Mouse (Mus musculus): ENCODE results near the gene Ddx27. TPM values are rescaled to one million over a fixed set of nuclear protein-coding genes. Genes with fewer than 3 reads are reported as not detected.

Gene Ddx27
- polyA plus RNA-seq, 1 experiment from 2014 or later: 24.2 TPM

- peaks cover 20% of the 10 kb centered on the region for H3K4me1 ChIP-seq (replicated peaks)
Measured at GRCm38 (mm10) chr2:167076759-167077158, 61.8 kb downstream of the Ddx27 start.

GRCm38 (mm10) chr2:167077199-167077962 is 62.4 kb downstream of the Ddx27 start:
- Histone ChIP-seq H3K4me2 (no peak overlapping the region), H3K36me3 (no peaks in the 10 kb centered on the region), H3K27ac (no peak overlapping the region), H3K4me3 (no peak overlapping the region), H3K9ac (no peak overlapping the region), H3K9me3 (replicated peaks) (no peaks in the 10 kb centered on the region), H3K4me1 (replicated peaks) (peaks cover 19% of the 10 kb centered on the region), H3K27me3 (0 out of 2 replicates have a peak, but pooled peaks cover 3% of the 10 kb centered on the region)
- ATAC-seq (replicated peaks; ENCODE audit: insufficient number of reproducible peaks, insufficient read depth, low FRiP score, low read depth): no peak
- 78% methylated on average over 11 of the region's 11 CpGs for WGBS

More at GRCm38 (mm10) chr2:167076759-167077158, 61.8 kb downstream of the Ddx27 start:
- no peaks in the 10 kb centered on the region for H3K9me3 ChIP-seq (replicated peaks)
- WGBS: 77% methylated on average over 2 of the region's 2 CpGs
- no peak overlapping the region for H3K4me3 ChIP-seq
- no peak overlapping the region for H3K9ac ChIP-seq
- no peak overlapping the region for H3K27ac ChIP-seq
- ATAC-seq (replicated peaks; ENCODE audit: insufficient number of reproducible peaks, insufficient read depth, low FRiP score, low read depth): no peak
- H3K27me3 ChIP-seq: 0 out of 2 replicates have a peak, but pooled peaks cover 3% of the 10 kb centered on the region
- no peaks in the 10 kb centered on the region for H3K36me3 ChIP-seq
- no peak overlapping the region for H3K4me2 ChIP-seq

- Histone ChIP-seq H3K9me3 (replicated peaks) (no peaks in the 10 kb centered on the region), H3K27me3 (0 out of 2 replicates have a peak, but pooled peaks cover 3% of the 10 kb centered on the region), H3K36me3 (no peaks in the 10 kb centered on the region), H3K4me2 (no peak overlapping the region), H3K9ac (no peak overlapping the region), H3K4me3 (no peak overlapping the region), H3K4me1 (replicated peaks) (peaks cover 19% of the 10 kb centered on the region), H3K27ac (no peak overlapping the region)
- 35% methylated on average over 7 of the region's 7 CpGs for WGBS
- no peak for ATAC-seq (replicated peaks; ENCODE audit: insufficient number of reproducible peaks, insufficient read depth, low FRiP score, low read depth)
Measured at GRCm38 (mm10) chr2:167078486-167078885, 63.5 kb downstream of the Ddx27 start.

GRCm38 (mm10) chr2:167078931-167079495 is 64.0 kb downstream of the Ddx27 start:
- no peak for ATAC-seq (replicated peaks; ENCODE audit: insufficient number of reproducible peaks, insufficient read depth, low FRiP score, low read depth)

GRCm38 (mm10) chr2:167079535-167080257 is 64.7 kb downstream of the Ddx27 start:
- WGBS: 48% methylated on average over 18 of the region's 18 CpGs
- no peak for ATAC-seq (replicated peaks; ENCODE audit: insufficient number of reproducible peaks, insufficient read depth, low FRiP score, low read depth)
- Histone ChIP-seq H3K4me1 (replicated peaks) (peaks cover 19% of the 10 kb centered on the region), H3K27me3 (0 out of 2 replicates have a peak, but pooled peaks cover 3% of the 10 kb centered on the region), H3K27ac (no peak overlapping the region; the same call in 1 of the 2 replicates), H3K9me3 (replicated peaks) (no peaks in the 10 kb centered on the region), H3K4me3 (no peak overlapping the region), H3K4me2 (no peak overlapping the region), H3K9ac (no peak overlapping the region), H3K36me3 (no peaks in the 10 kb centered on the region)

More at GRCm38 (mm10) chr2:167078931-167079495, 64.0 kb downstream of the Ddx27 start:
- H3K36me3 ChIP-seq: no peaks in the 10 kb centered on the region
- no peak overlapping the region for H3K27ac ChIP-seq
- H3K27me3 ChIP-seq: 0 out of 2 replicates have a peak, but pooled peaks cover 3% of the 10 kb centered on the region
- WGBS: 44% methylated on average over 9 of the region's 9 CpGs
- no peaks in the 10 kb centered on the region for H3K9me3 ChIP-seq (replicated peaks)
- H3K4me2 ChIP-seq: no peak overlapping the region
- no peak overlapping the region for H3K9ac ChIP-seq
- H3K4me1 ChIP-seq (replicated peaks): peaks cover 19% of the 10 kb centered on the region
- no peak overlapping the region for H3K4me3 ChIP-seq

- Histone ChIP-seq H3K9me3 (replicated peaks) (no peaks in the 10 kb centered on the region), H3K27ac (no peak overlapping the region), H3K4me3 (no peak overlapping the region), H3K27me3 (0 out of 2 replicates have a peak, but pooled peaks cover 3% of the 10 kb centered on the region), H3K4me2 (no peak overlapping the region), H3K9ac (no peak overlapping the region), H3K4me1 (replicated peaks) (peaks cover 19% of the 10 kb centered on the region), H3K36me3 (no peaks in the 10 kb centered on the region)
- no peak for ATAC-seq (replicated peaks; ENCODE audit: insufficient number of reproducible peaks, insufficient read depth, low FRiP score, low read depth)
- WGBS: 79% methylated on average over 3 of the region's 3 CpGs
Measured at GRCm38 (mm10) chr2:167080387-167080786, 65.4 kb downstream of the Ddx27 start.

- Histone ChIP-seq H3K4me1 (replicated peaks) (peaks cover 19% of the 10 kb centered on the region), H3K27me3 (0 out of 2 replicates have a peak, but pooled peaks cover 3% of the 10 kb centered on the region), H3K9ac (no peak overlapping the region), H3K4me3 (no peak overlapping the region), H3K4me2 (no peak overlapping the region), H3K36me3 (no peaks in the 10 kb centered on the region), H3K9me3 (replicated peaks) (no peaks in the 10 kb centered on the region), H3K27ac (no peak overlapping the region)
- 65% methylated on average over 6 of the region's 6 CpGs for WGBS
- no peak for ATAC-seq (replicated peaks; ENCODE audit: insufficient number of reproducible peaks, insufficient read depth, low FRiP score, low read depth)
Measured at GRCm38 (mm10) chr2:167081135-167081534, 66.1 kb downstream of the Ddx27 start.

- Histone ChIP-seq H3K27ac (no peak overlapping the region), H3K4me1 (replicated peaks) (peaks cover 19% of the 10 kb centered on the region), H3K27me3 (0 out of 2 replicates have a peak, but pooled peaks cover 3% of the 10 kb centered on the region), H3K4me2 (no peak overlapping the region), H3K4me3 (no peak overlapping the region), H3K9me3 (replicated peaks) (no peaks in the 10 kb centered on the region), H3K9ac (no peak overlapping the region), H3K36me3 (no peaks in the 10 kb centered on the region)
- ATAC-seq (replicated peaks; ENCODE audit: insufficient number of reproducible peaks, insufficient read depth, low FRiP score, low read depth): no peak
- WGBS: 38% methylated on average over 4 of the region's 4 CpGs
Measured at GRCm38 (mm10) chr2:167081639-167082038, 66.6 kb downstream of the Ddx27 start.

Other genes with a start within 250 kb of the Ddx27 start
- 4.3 and 4.6 TPM in 2 replicates for gene Trp53rkb, start 222.7 kb upstream of the Ddx27 start, polyA plus RNA-seq (2015; fragmentation: Nextera tagmentation; extraction: Ambion mirVana)
- 5.0 and 5.6 TPM in 2 replicates for gene Arfgef2, start 209.6 kb upstream of the Ddx27 start, polyA plus RNA-seq (2015; fragmentation: Nextera tagmentation; extraction: Ambion mirVana)
- gene Cse1l, start 109.2 kb upstream of the Ddx27 start, polyA plus RNA-seq (2015; fragmentation: Nextera tagmentation; extraction: Ambion mirVana): 70.0 and 82.1 TPM in 2 replicates
- gene Stau1, start 18.9 kb upstream of the Ddx27 start, polyA plus RNA-seq (2015; fragmentation: Nextera tagmentation; extraction: Ambion mirVana): 50.9 and 57.6 TPM in 2 replicates
- gene Znfx1, start 47.8 kb downstream of the Ddx27 start, polyA plus RNA-seq (2015; fragmentation: Nextera tagmentation; extraction: Ambion mirVana): 6.2 and 8.3 TPM in 2 replicates
- 0.60 and 0.62 TPM in 2 replicates for gene Kcnb1, start 175.0 kb downstream of the Ddx27 start, polyA plus RNA-seq (2015; fragmentation: Nextera tagmentation; extraction: Ambion mirVana)
- 22.5 and 25.7 TPM in 2 replicates for gene Ptgis, start 225.4 kb downstream of the Ddx27 start, polyA plus RNA-seq (2015; fragmentation: Nextera tagmentation; extraction: Ambion mirVana)